Mouse (Mus musculus) frontal cortex, postnatal 14 days (tissue): ENCODE results near the gene Ccser2.

Source experiments
- DNase-seq, 2 experiments: peaks; one replicate each; pipeline ENCODE4 v3.0.0; 2022; ENCODE audit warnings: low spot score in 2 of 2

Ccser2 gene

GRCm38 (mm10) chr14:36868769-36869362, 99.7 kb downstream of the Ccser2 start:
- DNase-seq = no peak

- DNase-seq = peak in 1 of 2 experiments; percentile 59
Measured at GRCm38 (mm10) chr14:36866966-36867700, 101.4 kb downstream of the Ccser2 start.

DNA sequence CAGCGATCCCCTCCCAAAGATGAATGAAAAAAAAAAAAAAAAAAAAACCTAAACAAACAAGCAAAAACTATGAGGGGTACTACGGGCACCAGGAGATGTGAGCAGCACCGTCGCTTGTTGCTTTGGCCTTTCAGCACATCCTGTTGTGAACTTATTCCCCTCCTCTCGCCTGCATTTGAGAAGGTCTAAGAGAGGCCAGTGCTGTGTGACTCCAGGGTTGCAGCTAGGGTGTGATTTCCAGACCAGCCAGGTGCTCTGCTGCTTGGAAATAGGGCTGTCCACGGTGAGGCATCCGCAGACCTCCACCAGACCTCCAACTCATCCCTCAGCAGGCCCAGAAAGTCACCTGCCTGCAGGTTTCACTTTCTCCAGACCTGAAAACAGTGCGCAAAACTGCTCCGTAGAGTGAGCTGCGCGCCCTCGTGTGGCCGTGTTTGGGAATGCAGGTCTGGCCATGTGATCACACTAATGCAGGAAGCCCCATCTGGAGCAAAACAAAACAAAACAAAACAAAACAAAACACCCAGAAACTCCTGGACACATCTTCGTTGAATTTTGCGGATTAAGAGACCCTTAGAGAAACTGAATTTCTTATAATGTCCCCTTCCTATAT, 104.6 kb downstream of the Ccser2 start:
- peak; percentile 48 to 87 for DNase-seq

GRCm38 (mm10) chr14:36862387-36862786, 106.2 kb downstream of the Ccser2 start:
- DNase-seq = peak in 1 of 2 experiments; percentile 35

DNA sequence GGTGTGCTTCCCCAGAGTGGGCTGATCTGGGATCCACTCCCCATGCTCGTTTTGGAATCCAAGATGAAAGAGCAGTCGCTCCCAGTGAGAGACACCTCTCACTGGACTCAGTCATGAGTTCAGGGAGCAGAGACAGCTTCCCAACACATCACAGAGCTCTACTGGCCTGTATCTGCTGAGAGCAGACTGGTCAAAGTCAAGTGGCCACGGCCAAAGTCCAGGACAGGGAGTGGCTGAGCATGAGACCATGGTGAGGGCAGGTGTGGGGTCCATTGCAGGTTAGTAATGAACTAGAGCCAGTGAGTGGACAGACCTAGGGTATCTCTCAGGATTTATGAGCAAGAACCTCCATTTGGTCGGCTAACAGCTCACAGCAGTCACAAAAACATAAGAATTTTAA, 109.6 kb downstream of the Ccser2 start:
- DNase-seq = no peak

DNA sequence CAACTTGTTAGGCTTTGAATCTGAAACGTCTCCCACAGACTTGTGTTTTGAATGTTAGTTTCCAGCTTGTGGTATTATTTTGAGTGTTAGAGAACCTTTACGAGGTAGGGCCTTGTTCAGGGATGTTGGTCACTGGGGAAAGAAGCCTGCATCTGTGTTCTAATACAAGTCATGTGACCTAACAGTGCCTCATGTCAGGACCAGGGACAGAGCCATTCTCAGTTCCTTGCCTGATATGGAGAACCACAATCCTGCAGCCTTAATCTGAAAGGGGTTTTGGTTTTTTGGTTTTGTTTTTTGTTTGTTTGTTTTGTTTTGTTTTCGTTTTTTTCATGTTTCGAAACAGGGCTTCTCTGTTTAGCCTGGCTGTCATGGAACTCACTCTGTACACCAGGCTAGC, 115.6 kb downstream of the Ccser2 start:
- no peak for DNase-seq

- DNase-seq = no peak
Measured at GRCm38 (mm10) chr14:36848860-36849259, 119.7 kb downstream of the Ccser2 start.
